Mouse (Mus musculus): ENCODE results near the gene Etv6. TPM values are rescaled to one million over a fixed set of nuclear protein-coding genes. Genes with fewer than 3 reads are reported as not detected.

Etv6 gene
- total RNA-seq, 2 experiments from 2014 or later, result 7.8 to 8.3 TPM

DNA sequence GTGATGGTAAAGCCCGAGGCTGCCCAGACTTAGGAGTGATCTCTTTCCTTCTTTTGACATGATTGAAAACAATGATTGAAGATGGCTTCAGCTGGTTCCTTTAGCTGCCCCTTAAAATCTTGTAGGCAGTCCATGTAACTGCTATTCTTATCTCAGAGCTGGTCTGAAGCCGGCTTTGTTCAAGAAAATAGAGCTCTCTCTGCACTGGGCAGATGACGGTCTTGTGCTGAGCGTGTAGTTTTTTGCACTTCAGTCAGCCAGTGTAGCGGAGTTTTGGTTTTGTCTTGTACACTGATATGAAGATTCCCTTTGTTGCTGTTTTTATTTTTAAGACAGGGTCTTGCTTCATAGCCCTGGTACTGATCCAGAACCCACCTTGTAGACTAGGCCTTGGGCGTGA is 117.0 kb downstream of the Etv6 start:
- DNase-seq, result no peak
- intact Hi-C loops (cut with DNase I; ENCODE audit: low total_unique reads), result no loop called here

DNA sequence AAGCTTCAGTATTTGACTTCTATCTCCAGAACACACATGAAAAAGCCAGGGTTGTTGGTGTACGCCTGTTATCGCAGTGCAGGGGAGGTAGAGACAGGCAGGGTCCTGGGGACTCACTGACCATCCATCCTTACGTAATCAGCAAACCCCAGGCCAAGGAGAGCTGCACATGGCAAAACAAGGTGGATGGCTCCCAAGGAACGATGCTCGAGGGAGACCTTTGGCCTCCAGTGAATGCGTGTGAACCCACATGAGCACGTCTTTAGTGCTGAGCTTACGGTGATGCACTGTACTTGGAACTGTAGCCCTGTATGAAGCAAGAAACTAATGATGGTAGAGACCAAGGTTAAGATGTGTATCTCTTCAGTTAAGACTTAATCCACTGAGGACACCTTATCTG is 119.2 kb downstream of the Etv6 start:
- intact Hi-C loops (cut with DNase I; ENCODE audit: low total_unique reads), result no loop called here
- no peak for DNase-seq

DNA sequence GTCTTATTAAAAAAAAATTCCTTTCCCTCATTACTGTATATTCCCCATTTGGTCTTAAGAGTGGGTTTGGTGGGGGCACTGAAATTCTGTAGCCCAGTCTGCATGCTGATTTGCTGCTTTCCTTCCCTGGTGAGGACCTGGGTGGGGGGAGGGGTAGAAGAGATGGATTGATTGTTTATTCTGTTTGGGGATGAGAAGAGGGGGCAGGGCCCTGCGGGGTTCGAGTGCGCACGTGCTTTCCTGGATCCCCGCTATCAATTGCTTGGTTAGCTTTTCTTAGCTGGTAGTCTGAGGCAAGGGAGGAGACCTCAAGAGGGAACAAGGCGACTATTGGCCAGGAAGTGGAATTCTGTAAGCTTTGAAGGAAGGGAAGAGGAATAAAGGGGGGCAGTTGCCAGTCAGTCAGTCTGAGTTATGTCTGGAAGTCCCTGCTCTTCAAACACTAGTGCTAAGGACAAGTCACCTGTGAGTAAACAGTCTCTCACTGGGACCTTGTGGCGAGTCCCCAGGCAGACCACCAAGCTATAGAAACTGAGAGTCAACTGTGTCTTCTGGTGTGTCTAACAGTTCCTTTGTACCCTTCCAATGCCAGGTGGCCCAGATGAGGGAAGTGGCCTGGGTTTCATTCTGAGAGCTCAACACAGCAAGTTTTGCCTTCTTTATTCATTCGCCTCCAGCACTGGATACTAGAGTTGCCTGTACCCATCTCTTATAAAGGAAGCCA is 120.6 kb downstream of the Etv6 start:
- intact Hi-C loops (cut with DNase I; ENCODE audit: low total_unique reads), result no loop called here
- no peak for DNase-seq

DNA sequence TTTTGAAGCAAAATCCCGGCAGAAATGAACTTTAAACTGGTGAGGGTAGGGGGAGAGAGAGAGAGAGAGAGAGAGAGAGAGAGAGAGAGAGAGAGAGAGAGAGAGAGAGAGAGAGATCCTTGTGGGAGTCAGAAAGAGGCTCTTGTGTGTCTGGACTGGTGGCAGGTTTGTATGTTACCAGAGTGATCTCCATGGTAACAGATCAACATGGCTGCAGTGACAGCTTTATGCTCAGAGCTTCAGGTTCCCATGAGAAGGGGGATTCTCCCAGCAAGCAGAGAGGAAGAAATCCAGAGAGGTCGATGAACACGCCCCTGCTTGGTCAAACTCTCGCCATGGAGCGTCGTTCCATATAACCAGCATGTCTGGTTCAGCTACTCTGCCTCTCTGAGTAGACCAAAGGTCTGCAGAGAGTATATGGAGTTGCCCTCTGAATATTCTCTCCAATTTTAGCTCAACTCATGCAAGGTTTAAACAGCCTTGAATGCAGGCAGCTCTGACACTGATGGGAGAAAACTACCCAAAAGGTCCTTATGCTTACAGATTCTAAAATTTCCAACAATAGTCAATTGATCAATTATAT is 122.1 kb downstream of the Etv6 start:
- intact Hi-C loops (cut with DNase I; ENCODE audit: low total_unique reads), result no loop called here
- no peak for DNase-seq

DNA sequence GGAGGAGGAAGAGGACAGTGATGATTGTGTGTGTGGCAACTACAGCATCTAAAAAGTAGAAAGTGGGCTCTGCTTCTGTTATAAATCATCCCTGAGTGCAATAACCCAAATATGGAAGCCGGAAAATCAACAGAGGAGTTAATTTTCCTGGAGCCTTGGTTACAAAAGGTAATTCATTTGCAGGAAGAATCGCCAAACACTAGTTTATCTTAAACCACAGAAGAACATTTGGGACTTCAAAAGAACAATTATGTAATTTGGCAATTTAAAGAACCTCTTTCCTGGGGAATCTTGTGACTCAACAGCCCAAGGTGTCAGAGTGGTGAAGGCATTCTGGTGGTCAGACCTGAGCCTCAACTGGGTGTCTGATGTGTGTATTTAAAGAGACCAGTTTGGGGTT is 122.7 kb downstream of the Etv6 start:
- no peak for DNase-seq
- intact Hi-C loops (cut with DNase I; ENCODE audit: low total_unique reads), result no loop called here

DNA sequence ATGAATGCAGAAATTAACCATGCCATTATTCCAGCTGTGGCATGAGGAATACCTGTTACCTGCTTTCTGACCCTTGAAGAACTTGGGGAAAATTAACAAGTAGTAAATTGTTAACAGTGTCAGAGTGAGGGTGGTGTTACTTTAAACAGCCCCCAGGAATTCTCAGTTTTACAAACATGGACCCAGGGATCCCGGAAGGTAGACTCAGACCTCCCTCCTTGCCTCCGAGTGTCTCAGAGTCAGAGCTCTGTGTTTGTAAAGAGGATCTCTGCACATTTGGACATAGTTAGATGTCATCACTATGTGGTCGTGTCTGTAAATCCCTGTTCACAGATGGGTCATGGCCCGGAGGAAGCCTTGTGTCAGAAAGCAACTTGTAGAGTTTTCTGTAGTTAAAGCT is 124.2 kb downstream of the Etv6 start:
- intact Hi-C loops (cut with DNase I; ENCODE audit: low total_unique reads), result no loop called here
- no peak for DNase-seq

DNA sequence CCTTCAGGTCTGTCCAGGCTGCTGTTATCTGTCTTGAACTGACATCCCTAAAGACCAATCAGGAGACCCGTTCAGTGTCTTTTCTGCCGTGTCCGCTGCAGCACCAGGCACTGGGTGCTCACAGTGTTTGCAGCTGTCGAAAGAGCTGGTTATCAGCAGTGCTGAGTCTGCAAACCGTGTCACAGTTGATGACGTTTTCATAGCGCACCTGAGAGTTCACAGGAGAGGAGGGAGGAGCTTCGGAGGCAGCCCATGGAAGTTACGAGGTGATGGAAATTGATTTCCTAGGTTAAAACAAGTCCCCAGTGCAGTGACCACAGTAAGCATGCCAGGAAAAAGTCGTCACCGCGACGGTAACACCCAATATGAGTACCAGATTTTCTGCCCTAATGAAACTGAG is 125.5 kb downstream of the Etv6 start:
- intact Hi-C loops (cut with DNase I; ENCODE audit: low total_unique reads), result no loop called here
- DNase-seq, result no peak

DNA sequence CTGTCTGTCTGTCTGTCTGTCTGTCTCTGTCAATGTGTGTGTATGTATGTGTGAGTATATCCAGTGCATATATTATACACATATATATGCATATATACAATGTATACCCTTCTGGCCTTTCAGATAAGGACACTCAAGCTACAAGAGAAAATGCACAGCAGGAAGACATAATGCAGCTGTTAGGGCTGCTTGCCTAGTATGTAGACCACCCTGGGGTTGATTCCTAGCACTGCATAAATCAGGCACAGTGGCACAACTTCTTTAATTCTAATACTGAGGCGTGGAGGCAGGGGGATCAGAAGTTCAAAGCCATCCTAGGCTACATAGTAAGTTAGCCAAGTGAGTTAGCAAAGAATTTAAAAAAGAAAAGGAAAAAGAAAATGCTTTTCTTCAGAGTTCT is 127.8 kb downstream of the Etv6 start:
- no peak for DNase-seq
- intact Hi-C loops (cut with DNase I; ENCODE audit: low total_unique reads), result no loop called here

DNA sequence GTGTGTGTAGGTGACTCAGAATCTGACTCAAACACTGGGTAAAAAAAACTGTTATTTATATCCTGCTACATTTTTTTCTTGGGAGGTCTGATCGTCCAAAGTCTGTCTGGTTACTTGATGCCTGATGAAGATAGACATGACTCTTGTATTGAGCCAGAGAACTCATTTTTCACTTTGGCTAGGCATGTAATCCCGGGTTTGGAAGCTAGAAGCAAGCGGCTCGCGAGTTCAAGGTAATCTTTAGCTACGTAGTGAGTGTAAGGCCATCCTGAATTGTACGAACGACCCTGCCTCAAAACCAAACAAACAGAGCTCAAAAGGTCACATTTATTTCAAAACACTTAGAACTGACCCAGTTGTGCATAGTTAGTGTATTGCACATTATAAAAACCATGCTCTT is 128.9 kb downstream of the Etv6 start:
- intact Hi-C loops (cut with DNase I; ENCODE audit: low total_unique reads), result no loop called here
- DNase-seq, result no peak

DNA sequence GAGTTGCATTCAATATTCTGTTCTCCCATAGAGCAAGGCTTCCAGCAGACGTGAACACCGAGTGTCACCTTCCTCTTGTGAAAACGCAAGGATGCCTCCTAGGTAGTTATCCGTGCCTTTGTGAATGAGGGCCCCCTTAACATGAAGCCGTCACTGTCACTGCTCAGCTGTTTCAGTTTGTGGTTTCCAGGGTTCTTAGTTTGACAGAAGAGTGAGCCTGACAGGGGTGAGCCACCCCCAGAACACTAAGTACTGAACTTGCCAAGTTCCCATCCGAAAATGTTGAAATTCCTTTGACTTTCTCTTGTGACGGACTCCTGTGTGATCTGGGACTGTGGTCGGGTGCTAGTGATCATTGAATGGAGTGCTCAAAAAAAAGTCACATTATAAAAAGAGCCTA is 129.5 kb downstream of the Etv6 start:
- no peak for DNase-seq
- intact Hi-C loops (cut with DNase I; ENCODE audit: low total_unique reads), result no loop called here

DNA sequence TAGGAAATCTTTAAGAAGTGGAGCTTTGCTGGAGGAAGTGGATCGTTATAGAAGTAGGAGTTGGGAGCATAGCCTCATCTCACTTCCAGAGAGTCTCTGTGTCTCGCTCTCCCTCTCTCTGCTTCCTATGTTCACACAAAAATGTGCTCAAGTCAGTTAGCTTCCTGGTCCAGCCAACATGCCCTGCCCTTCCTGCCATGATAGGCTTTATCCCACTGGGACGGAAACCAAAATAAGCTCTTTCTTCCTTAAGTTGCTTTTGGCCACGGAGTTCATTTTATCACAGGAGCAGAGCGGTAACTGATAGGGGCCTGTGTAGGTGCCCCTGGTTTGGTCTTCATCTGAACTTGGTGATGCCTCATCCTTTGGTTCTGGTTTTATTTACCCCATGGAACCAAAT is 132.5 kb downstream of the Etv6 start:
- intact Hi-C loops (cut with DNase I; ENCODE audit: low total_unique reads), result no loop called here
- DNase-seq, result no peak

DNA sequence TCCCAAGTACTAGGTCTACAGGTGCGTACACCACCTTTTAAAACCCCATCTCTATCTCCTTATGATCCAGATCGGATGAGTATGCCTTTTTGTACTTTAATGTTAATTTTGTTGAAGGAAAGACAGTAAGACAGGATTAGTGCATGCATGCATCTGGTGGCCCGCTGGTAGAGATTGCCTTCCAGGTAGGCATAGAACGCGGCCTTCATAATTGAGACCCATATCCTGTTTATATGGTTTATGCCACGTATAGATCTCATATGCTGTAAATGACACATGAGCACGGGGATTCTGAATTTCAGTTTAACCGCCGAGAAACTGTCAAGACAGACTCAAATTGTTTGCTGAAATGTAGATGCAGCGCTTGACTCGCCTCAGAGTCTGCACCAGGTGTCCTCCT is 133.3 kb downstream of the Etv6 start:
- DNase-seq, result no peak
- intact Hi-C loops (cut with DNase I; ENCODE audit: low total_unique reads), result no loop called here

DNA sequence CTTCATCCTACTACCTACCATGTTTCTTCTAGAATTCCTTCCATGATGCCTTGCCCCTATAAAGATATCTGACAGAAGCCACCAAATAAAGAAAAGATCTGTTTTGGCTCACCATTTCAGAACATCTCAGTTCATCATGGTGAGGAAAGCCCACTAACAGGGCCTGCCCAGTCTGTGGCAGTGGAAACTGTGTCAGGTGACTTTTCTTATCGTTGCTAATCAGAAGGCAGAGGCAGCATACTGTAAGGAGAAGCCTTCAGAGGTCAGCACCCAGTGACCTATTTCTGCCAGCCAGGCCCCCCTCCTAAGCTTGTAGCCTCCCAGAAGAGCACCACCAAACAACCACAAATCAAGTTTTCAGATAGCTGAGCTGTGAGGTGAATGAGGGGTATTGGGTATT is 135.7 kb downstream of the Etv6 start:
- intact Hi-C loops (cut with DNase I; ENCODE audit: low total_unique reads), result no loop called here
- DNase-seq, result no peak

DNA sequence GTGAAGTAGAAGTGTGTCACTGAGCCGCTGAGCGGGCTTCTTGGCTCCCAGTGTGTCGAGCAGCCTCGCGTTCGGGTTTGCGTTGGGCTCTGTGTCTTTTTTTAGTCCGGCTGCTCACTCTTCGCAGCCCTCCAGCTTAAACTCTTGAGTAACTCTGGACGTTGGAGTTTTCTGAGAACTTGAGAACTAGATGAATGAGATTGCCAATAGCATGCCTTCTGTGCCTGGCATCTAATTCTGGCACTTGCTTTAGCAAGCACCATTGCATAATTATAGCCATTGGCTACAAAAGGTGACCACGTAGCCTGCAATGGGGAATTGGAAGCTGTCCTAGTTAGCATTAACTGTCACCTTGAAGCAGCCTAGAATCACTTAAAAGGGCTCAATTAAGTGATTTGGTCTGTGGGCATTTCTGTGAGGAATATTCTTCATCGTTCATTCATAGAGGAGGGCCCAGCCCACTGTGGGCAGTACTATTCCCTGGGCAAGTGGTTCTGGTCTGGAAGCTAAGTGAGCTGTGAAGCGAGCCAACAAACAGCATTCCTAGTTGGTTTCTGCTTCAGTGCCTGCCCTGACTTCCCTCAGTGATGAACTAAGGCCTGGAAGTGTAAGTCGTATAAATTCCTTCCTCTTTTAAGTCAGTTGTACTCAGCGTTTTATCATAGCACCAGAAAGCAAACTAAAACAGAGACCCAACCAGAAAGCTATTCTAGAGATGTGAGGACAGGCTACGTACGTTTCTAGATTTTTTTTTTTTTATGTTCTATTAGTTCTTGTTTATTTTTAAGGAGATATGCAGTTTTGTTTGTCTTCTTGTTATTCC is 136.6 kb downstream of the Etv6 start:
- peak; percentile 30 for DNase-seq
- intact Hi-C loops (cut with DNase I; ENCODE audit: low total_unique reads), result no loop called here

DNA sequence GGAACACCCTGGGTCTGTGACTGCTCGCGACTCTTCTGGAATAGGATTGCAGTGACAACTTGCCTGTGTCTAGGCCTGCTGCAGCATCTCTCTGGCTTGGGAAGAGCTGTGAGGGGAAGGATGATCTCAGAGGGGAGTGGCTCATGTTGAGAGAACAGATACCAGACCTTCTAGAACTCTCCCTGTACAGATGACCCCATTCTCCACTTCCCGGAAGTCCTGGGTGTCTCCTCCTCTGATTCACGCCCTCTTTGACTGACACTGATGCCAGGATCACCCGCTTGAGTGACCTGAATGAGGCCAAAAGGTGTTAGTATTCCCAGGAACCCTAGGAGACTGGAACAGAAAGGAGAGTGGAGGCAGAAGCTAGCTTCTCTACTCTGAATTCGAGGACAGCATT is 137.9 kb downstream of the Etv6 start:
- intact Hi-C loops (cut with DNase I; ENCODE audit: low total_unique reads), result no loop called here
- DNase-seq, result no peak

DNA sequence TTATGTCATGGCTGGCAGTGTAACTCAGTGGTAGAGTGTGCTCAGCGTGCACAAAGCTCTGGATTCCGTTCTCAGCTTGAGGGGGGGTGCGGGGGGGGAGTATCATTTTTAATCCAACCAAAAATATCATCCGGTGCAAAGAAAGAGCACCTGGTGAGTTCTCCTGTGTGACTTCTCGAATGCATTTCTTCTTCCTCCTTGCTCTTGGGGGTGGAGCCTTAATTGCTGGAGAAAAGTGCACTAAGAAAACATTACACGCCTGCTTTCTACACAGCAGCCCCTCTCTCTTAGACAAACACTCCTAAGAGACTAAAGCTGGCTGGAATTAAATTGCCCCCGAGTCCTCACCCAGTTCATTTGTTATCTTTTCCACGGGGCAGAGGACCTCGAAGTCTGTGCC is 139.6 kb downstream of the Etv6 start:
- DNase-seq, result no peak
- intact Hi-C loops (cut with DNase I; ENCODE audit: low total_unique reads), result no loop called here

DNA sequence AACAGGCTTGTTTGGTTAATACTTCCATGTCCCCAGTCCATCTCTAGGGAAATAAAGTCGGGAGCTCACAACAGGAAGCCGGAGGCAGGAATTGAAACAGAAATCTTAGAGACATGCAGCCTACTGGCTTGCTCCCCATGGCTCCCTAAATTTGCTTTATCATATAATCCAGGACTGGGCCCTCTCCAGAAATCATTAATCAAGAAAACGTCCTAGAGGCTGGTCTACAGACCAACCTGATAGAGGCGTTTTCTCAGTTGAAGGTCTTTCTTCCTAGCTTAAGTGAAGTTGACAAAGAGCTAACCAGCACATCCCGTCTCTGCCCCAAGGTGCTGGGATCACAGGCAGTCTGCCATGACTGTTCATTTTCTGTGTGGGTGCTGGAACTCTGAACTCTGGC is 141.7 kb downstream of the Etv6 start:
- intact Hi-C loops (cut with DNase I; ENCODE audit: low total_unique reads), result no loop called here
- no peak for DNase-seq

DNA sequence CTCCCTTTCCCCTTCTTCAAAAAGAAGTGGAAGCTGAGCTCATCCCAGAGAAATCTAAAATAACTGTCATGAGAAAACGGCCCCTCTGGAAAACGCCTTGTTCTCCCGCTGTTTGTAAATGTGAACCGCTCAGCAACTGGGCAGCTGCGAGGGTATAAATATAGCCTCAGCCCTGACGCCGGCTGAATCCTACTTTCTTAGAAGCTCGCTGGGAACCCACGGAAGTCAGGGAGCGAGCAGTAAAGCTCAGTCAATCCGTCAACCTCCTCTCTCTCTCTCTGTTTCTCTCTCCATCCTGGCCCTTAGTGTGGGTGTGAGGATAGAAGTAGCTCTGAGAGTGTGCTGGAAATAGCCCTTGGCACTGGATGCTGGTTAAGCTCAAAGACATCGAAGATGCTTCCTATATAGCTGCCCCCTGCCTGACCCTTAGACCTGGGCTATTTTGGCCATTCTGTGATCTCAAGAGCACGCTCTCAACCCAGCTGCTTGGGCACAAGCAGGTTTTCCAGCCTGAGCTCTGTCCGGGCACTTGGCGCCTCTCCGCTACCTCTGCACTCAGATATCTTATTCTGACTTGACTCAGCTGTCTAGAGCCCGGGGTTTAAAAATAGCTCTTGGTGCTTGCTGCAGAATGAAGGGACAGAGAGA is 146.9 kb downstream of the Etv6 start:
- DNase-seq, result peak; percentile 47
- intact Hi-C loops (cut with DNase I; ENCODE audit: low total_unique reads), result no loop called here

DNA sequence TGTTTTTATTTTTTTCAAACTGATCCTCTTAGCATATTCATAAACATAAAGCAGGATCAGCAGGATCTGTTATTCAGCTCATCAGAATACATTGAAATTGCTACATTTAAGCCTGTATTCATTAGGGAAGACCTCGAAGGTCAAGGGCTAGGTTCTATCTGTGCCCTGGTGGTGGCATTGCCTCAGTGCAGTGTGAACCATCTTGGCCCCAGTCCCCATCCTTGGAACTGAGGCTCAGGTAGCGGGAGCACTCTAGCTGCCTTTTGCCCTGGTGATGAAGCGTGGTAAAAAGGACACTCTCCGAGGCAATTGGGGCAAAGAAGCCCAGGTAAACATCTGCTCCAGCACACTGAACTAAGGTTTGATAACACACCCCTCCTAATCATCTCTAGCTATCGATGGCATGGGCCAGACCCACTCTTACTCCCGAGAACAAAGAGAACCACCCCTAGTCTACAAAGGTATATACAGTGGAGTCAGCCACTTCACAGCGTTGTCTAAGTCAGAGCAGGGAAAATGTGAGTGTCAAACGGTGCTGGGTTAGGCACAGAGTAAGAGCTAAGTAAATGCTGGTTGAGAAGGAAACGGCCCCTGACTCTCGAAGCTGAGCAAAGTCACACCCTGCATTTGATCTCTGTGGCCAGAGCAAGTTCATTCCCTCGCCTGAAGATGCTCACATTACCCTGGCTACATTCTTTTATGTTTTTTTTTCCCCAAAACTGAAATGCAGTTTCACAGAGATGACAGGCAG is 148.3 kb downstream of the Etv6 start:
- DNase-seq, result no peak
- intact Hi-C loops (cut with DNase I; ENCODE audit: low total_unique reads), result no loop called here
